Mouse (Mus musculus): ENCODE measurements around the gene Prr29. TPM values are rescaled to one million over a fixed set of nuclear protein-coding genes. Genes with fewer than 3 reads are reported as not detected.

Gene Prr29
- total and polyA plus RNA-seq, 2 experiments from 2014 or later: 0.33 TPM; not detected in 1

GRCm38 (mm10) chr11:106397656-106398055 is 32.4 kb downstream of the Prr29 start:
- ATAC-seq (ENCODE audit: low FRiP score): no peak
- Histone ChIP-seq H3K9me3 (ENCODE audit: low read length) (no peaks in the 10 kb centered on the region), H3K27me3 (ENCODE audit: insufficient read depth, low read length) (no peaks in the 10 kb centered on the region), H3K36me3 (ENCODE audit: insufficient read depth, low read length) (peaks cover 40% of the 10 kb centered on the region), H3K4me1 (ENCODE audit: insufficient read depth, low read length) (no peaks in the 10 kb centered on the region), H3K4me2 (ENCODE audit: low read depth, low read length, poor library complexity, severe bottlenecking) (no peak overlapping the region), H3K9ac (replicated peaks; ENCODE audit: low read length, poor library complexity, severe bottlenecking) (no peak overlapping the region), H3K4me3 (ENCODE audit: low read depth, low read length) (no peak overlapping the region), H3K27ac (ENCODE audit: low read depth, low read length) (no peak overlapping the region)
- WGBS: 87% methylated on average over 3 of the region's 3 CpGs
- peak; percentile 32 for DNase-seq (ENCODE audit: low spot score)
- TF ChIP-seq CTCF (IDR thresholded peaks at IDR 0.05): peak; percentile 71

DNA sequence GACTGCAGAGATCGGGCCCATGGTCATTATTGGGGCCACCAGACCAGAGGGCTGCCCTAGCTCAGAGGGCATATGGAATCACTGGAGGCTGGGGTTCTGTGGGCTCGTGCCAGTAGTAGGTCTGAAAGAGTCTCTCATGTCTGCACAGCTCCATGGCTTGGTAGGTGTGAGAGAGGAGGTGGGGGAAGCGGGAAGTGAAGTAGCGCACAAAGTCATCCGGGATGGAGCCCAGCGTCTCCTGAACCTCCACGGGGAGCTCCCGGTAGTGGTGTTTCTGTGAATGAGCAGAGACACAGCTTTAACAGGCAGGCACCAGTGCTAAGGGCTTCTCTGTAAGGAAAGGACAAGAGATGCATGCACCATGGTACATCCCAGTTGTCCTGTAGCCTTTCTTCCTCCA is 33.2 kb downstream of the Prr29 start:
- 92% methylated on average over 8 of the region's 8 CpGs for WGBS

GRCm38 (mm10) chr11:106410011-106410410 is 44.7 kb downstream of the Prr29 start:
- DNase-seq (ENCODE audit: low spot score) (no peak), ATAC-seq (ENCODE audit: low FRiP score) (no peak)
- 74% methylated on average over 4 of the region's 4 CpGs for WGBS
- no peak overlapping the region for H3K4me2 ChIP-seq (ENCODE audit: low read depth, low read length, poor library complexity, severe bottlenecking)
- H3K9ac ChIP-seq (replicated peaks; ENCODE audit: low read length, poor library complexity, severe bottlenecking): no peak overlapping the region
- H3K27me3 ChIP-seq (ENCODE audit: insufficient read depth, low read length): no peaks in the 10 kb centered on the region
- H3K4me1 ChIP-seq (ENCODE audit: insufficient read depth, low read length): no peaks in the 10 kb centered on the region
- peaks cover 24% of the 10 kb centered on the region for H3K36me3 ChIP-seq (ENCODE audit: insufficient read depth, low read length)
- no peak overlapping the region; the same call in 1 of the 2 replicates for H3K27ac ChIP-seq (ENCODE audit: low read depth, low read length)
- no peaks in the 10 kb centered on the region for H3K9me3 ChIP-seq (ENCODE audit: low read length)
- H3K4me3 ChIP-seq (ENCODE audit: low read depth, low read length): no peak overlapping the region
- no peak for TF ChIP-seq CTCF (IDR thresholded peaks at IDR 0.05)

More for the DNA sequence above, 33.2 kb downstream of the Prr29 start:
- Histone ChIP-seq H3K4me2 (ENCODE audit: low read depth, low read length, poor library complexity, severe bottlenecking) (no peak overlapping the region), H3K27me3 (ENCODE audit: insufficient read depth, low read length) (no peaks in the 10 kb centered on the region), H3K4me3 (ENCODE audit: low read depth, low read length) (no peak overlapping the region), H3K36me3 (ENCODE audit: insufficient read depth, low read length) (peaks cover 45% of the 10 kb centered on the region), H3K9ac (replicated peaks; ENCODE audit: low read length, poor library complexity, severe bottlenecking) (no peak overlapping the region), H3K9me3 (ENCODE audit: low read length) (no peaks in the 10 kb centered on the region), H3K4me1 (ENCODE audit: insufficient read depth, low read length) (no peaks in the 10 kb centered on the region), H3K27ac (ENCODE audit: low read depth, low read length) (no peak overlapping the region)
- DNase-seq (ENCODE audit: low spot score) (no peak), ATAC-seq (ENCODE audit: low FRiP score) (no peak)
- no peak for TF ChIP-seq CTCF (IDR thresholded peaks at IDR 0.05)

DNA sequence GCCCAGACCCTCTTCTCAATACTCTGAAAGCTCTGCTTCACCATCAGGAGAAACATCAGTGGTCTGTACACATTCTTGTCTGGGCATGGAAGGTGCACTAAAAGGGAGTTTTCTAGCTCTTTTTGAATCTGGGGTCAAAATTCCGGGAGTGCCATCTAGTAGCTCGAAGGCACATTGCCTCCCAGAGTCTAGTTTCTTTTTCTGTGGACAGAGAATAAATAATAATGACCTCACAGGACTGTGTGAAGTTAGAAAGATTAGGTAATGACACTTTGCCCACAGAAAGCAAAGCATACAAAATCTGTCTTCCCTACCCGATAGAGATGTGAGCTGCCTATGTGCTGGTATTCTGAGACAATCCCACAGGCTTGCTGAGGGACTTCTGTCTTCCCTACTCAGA is 45.2 kb downstream of the Prr29 start:
- Histone ChIP-seq H3K9me3 (ENCODE audit: low read length) (no peaks in the 10 kb centered on the region), H3K27me3 (ENCODE audit: insufficient read depth, low read length) (no peaks in the 10 kb centered on the region), H3K9ac (replicated peaks; ENCODE audit: low read length, poor library complexity, severe bottlenecking) (no peak overlapping the region), H3K4me2 (ENCODE audit: low read depth, low read length, poor library complexity, severe bottlenecking) (no peak overlapping the region), H3K36me3 (ENCODE audit: insufficient read depth, low read length) (peaks cover 24% of the 10 kb centered on the region), H3K4me3 (ENCODE audit: low read depth, low read length) (no peak overlapping the region), H3K4me1 (ENCODE audit: insufficient read depth, low read length) (no peaks in the 10 kb centered on the region), H3K27ac (ENCODE audit: low read depth, low read length) (no peak overlapping the region)
- no peak for TF ChIP-seq CTCF (IDR thresholded peaks at IDR 0.05)
- 92% methylated on average over 3 of the region's 3 CpGs for WGBS
- ATAC-seq (ENCODE audit: low FRiP score) (no peak), DNase-seq (ENCODE audit: low spot score) (no peak)

- Histone ChIP-seq H3K9me3 (ENCODE audit: low read length) (no peaks in the 10 kb centered on the region), H3K4me1 (ENCODE audit: insufficient read depth, low read length) (no peaks in the 10 kb centered on the region), H3K36me3 (ENCODE audit: insufficient read depth, low read length) (peaks cover 24% of the 10 kb centered on the region), H3K9ac (replicated peaks; ENCODE audit: low read length, poor library complexity, severe bottlenecking) (no peak overlapping the region), H3K27me3 (ENCODE audit: insufficient read depth, low read length) (no peaks in the 10 kb centered on the region), H3K27ac (ENCODE audit: low read depth, low read length) (no peak overlapping the region), H3K4me2 (ENCODE audit: low read depth, low read length, poor library complexity, severe bottlenecking) (no peak overlapping the region), H3K4me3 (ENCODE audit: low read depth, low read length) (no peak overlapping the region)
- ATAC-seq (ENCODE audit: low FRiP score): no peak
- TF ChIP-seq CTCF (IDR thresholded peaks at IDR 0.05): no peak
- DNase-seq (ENCODE audit: low spot score): no peak
- 87% methylated on average over 2 of the region's 2 CpGs for WGBS
Observed at GRCm38 (mm10) chr11:106411157-106411556, 45.9 kb downstream of the Prr29 start.

- DNase-seq (ENCODE audit: low spot score) (no peak), ATAC-seq (ENCODE audit: low FRiP score) (no peak)
- Histone ChIP-seq H3K9ac (replicated peaks; ENCODE audit: low read length, poor library complexity, severe bottlenecking) (no peak overlapping the region), H3K36me3 (ENCODE audit: insufficient read depth, low read length) (peaks cover 12% of the 10 kb centered on the region), H3K27me3 (ENCODE audit: insufficient read depth, low read length) (no peaks in the 10 kb centered on the region), H3K27ac (ENCODE audit: low read depth, low read length) (no peak overlapping the region), H3K4me2 (ENCODE audit: low read depth, low read length, poor library complexity, severe bottlenecking) (no peak overlapping the region), H3K4me1 (ENCODE audit: insufficient read depth, low read length) (no peaks in the 10 kb centered on the region), H3K9me3 (ENCODE audit: low read length) (no peaks in the 10 kb centered on the region), H3K4me3 (ENCODE audit: low read depth, low read length) (no peak overlapping the region)
- TF ChIP-seq CTCF (IDR thresholded peaks at IDR 0.05): no peak
- 85% methylated on average over 3 of the region's 3 CpGs for WGBS
Observed at GRCm38 (mm10) chr11:106412641-106413360, 47.5 kb downstream of the Prr29 start.
